Mouse (Mus musculus) urinary bladder, adult 18-20 months (tissue): ENCODE data around the gene Heca.
A peak's percentile ranks its signal among the peaks of the same experiment; 100 is the strongest.
"Not testable (repeated sequence)": the region's sequence is repeated elsewhere in the genome, so short reads cannot be mapped to it uniquely, and the experiment has no call there.

Source experiments
- DNase-seq, 2 experiments: peaks; one replicate each; pipeline ENCODE4 v3.0.0; 2022; ENCODE audit warnings: low spot score in 2 of 2, mixed read lengths in 2 of 2

Gene Heca

DNA sequence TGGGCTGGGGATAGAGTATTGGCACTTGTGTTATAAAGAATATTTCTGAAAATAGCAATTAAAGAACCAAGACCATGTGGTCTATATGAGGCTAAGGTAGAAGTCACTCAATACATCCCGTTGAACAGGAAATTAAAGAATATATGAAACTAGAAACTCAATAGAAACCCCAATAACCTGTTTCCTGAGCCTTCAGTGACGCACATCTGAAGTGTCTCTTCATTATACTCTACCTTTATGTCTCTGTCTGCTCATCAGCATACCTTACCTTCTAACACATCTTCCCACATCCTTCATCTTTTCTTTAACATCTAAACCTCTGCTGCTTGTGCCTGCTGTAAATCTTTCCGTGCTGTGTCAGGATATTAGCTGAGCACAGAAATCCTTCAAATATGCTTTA lies 67.8 kb downstream of the Heca start:
- DNase-seq, result no peak

DNA sequence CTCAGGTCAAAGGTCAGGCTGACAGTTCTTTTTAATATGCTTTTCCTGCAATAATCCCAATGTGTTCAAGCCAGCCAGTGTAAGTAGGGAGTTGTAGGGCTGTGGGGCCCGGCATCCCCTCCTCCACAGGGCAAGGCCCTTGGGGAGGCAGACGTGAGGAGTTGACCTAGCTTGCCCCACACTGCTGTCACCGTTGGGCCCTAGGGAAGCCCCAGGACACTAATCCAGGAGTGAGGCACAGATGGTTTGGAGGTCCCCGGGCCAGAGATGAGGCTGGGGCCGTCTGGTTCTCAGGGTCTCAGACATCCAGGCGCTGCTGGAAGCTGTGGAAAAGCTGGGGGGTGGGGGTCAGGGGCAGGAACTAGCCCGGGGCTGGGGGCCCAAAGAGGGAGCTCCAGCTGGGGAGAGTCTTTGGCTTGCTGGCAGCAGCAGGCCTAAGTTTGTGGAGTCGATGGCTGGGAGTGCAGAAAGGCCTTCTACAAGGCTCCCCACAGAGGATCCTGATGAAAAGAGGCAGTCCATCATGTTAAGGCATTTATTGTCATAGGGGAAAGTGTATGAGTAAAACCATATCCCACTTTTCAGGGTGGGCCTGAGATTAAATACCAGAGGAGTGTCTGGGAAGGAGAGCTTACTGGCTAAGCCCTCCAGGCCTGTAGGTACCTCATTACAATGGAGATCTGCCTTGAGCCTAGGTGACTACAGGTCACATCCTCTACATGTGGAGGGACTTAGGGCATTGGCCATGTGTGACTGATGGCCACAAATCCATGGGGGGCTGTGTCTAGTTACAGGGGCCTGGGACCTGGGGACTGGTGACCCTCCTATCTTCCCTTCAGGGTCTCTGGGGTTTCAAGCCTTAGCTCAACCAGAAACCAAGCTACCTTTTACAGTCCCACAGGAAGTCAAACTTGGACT lies 69.6 kb downstream of the Heca start:
- DNase-seq, result no peak

DNA sequence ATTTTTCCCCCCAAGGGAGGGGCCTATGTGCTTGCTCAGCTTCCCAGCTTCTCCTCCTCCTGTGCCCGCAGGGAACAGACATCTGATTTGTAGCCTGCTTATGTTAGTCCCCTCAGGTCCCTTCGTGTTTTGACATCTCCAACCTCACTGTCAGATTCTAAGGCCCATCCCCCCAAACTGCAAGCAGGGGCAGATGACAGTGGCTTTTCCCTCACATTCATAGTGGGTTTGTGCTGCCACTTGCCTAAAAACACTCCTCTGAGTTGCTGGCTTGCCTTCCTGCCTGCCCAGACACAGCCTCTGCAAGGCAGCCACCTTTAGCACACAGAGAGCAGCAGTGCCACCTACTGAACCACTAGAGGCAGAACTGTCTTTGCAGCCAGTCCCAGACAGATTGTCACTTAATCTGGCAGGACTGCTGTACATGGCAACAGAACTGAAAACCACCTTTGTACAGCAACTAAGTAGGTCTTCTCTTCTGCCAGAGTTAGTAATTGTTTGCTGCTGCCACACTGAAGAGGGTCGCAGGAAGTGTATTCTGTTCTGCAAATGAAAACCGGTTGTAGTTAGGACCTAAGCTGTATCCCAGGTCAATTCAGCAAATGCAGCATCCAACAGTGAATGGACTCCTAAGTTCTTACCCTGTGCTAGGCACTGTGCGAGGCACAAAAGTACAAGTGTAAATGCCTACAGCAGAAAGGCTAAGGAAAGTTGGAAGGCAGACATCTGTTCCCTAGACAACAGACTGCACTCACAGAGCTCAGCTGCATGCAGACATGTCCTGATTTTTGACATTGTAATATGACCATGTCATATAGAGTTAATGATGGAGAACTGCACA lies 77.8 kb downstream of the Heca start:
- DNase-seq, result peak; percentile 29 to 50

DNA sequence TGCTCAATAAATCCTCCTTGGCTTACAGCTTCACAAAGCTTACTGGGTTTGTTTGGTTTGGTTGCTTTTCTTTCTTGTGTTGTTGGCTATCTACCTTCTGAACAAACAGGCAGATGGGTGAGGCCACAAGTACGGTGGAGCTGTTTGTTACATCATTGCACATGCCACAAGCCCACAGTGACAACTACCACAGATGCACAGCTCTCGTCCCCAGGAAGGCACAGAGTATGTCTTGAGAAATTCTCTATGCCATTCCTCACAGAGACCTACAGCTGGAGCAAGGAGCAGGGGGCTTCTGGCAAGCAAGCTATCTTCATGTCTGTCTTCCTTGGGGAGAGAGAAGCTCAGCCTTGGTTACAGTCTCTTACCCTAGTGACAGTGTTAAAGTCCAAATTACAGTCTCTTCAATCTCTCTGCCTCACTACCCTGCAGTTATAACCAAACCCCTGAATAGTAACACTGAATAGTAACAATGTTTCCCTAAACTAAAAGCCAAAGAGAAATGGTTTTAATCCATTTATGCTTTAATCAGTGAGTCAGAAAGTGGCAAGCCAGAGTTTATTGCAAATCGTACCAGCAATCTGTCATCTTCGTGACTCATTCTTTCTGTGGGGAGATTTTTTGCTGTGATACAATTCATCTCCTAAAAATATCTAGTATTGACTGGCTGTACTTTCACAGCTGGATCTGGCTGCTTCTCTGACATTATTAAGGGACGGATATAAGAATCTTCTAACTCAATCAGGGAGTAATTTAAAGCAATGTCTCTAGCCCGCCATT lies 87.0 kb downstream of the Heca start:
- no peak for DNase-seq

DNA sequence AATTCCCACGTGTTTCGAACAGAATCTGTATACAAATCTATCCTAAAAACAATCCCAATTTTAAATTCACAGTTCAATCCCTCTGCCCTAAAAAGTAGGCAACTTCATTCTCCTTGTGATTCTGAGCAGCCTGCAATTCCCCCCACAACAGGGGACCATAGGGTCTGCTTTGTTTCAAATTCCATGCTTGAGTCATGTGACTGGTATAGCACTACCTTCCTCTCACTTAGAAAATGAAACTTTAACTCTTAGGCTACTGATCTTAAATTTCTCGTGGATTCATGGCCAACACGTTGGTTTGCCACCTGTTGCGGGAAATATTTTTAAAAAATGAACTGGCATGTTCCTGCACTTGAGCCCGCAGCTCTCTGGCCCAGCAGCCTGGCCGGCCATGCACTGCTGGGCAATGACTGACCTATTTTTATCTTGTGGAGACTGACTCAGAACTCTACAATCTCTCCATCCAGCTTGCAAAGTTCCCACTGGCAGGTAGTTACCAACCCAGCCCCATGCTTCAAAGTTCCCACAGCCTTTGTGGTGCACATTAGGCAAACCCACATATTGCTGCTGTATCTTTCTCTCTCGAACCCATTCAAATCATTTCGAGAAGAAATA lies 90.1 kb downstream of the Heca start:
- no peak for DNase-seq

DNA sequence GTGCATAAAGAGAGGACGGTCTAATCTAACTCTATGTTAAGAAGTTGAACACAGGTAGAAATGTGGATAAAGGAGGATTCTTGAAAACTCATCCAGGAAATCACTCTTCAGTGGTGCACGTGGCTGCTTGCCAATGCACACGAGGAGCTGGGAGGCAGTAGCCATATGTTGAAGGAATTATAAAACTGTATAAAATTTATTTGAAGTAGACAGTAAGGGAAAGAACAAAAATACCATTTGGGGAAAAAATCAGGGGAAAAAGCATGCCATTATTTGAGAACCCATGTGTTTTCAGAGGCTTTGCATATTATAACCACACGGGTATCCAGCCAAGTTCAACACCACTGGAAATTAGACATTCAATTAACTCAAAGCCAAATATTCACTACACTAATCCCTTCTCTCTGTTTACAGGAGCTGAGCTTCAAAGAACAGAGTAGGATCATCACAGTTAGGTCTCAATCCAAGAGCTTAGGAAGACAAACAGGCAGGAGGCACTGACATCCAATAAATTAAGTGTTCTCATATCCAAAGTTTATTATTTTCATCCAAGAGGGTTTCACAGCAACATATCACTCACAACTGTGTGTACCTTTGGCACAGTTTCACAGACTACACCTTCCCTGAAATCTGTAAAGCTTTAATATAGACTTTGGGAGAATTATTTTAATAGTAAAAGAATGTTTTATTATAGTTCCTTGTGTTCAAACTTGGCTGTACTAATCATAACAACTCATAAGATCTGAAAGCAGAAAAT lies 102.9 kb downstream of the Heca start:
- no peak for DNase-seq

DNA sequence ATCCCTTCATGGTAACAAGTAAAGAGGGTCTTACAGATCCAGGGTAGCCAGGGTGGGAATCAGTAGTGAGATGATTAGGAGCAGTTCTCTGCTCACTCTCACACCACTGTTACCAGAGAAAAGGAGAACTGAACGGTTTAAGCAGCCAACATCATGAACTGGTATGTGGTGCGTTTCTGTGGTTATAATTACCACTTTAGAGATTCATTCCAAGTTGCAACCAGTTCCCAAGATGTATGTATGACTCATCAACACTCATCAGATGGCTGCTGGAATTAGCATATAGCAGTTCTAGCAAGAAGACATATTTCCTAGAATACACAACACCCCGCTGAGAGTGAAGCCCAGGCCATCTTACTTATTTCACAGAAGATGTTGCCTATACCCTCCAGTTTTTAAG lies 105.8 kb downstream of the Heca start:
- no peak for DNase-seq

DNA sequence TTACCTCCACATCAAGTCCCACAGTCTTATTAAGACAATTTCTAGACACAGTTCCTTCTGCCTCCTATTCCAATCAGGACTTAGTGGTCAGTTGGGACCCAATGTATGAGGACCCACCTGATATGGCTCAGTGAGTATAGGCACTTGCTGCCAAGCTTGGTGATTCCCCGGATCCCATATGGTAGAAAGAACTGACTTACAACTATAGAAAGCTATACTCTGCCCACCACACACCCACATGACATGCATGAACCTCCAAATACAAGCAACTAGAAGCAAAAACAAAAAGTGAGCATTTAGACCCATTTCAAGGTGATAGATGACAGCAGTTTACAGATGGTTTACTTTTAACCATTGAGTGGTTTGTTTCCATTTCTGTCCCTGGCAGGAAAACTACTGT lies 111.6 kb downstream of the Heca start:
- DNase-seq, result no peak

DNA sequence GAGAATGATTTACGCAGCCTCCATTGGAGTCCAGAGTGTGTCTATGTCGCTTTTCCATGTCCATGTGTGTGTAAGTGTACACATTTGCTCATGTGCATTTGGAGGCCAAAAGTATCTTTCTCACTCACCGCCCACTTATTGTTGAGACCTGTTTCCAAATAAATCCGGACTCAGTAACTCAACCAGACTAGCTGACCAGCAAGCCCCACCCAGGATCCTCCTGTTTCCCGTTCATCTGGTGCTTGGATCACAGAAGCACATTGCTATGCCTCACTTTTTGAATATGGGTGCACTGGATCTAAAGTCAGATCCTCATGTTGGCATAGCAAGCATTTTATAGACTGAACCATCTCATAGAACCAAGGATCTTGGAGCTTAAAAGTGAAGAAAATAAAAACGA lies 112.8 kb downstream of the Heca start:
- no peak for DNase-seq

DNA sequence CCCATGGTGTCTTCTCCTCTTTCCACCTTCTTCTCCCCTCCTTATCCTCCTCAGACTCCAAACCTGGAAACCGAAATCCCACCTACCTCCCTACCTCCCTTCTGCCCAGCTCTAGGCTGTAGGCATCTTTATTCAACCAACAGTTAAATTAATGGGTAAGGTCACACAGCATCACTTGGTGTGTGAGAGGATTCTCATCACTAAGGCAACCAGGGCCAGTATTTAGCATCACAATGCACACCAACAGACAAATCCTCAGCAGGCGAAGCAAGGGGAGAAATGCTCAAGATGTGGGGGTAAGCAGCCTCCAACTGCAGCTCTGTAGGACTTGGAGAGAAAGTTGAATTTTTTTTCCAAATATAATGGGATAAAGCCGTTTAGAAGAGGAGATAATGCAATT lies 116.8 kb downstream of the Heca start:
- no peak for DNase-seq

DNA sequence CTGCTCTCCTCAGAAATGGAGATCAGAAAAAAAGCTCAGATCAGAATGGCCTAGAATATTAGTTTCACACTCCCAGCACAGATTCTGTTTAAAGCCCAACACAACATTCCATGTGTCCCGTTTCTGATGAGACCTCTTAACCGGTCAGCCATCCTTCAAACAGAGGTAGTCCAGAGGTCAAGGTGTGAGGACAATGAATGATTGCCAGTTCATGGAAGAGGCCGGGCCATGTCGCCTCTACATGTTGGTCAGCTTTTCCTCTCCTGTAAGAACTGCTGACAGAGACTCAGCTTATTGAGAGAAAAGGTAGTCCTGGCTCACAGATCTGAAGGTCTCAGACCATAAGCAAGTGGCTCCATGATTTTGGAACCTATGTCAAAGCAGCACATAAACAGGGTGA lies 118.7 kb downstream of the Heca start:
- no peak for DNase-seq

DNA sequence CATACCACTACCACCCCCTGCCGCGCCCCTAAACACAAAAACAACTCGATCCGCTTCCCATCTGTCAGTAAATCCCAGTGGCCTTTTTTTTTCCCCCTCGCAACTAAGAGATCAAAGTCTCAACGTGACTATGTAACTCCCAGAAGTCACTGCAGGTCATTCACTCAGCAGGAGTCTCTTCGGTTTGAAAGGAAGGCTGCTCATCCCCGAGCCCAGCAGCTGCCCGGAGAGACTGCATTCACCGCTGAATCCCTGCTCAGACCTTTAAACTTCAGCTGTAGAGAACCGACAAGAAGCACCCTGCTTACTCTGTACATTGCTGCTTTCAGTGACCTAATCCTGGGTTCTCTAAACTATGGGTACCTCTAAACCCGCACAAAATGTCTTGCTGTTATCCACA lies 120.5 kb downstream of the Heca start:
- no peak for DNase-seq

DNA sequence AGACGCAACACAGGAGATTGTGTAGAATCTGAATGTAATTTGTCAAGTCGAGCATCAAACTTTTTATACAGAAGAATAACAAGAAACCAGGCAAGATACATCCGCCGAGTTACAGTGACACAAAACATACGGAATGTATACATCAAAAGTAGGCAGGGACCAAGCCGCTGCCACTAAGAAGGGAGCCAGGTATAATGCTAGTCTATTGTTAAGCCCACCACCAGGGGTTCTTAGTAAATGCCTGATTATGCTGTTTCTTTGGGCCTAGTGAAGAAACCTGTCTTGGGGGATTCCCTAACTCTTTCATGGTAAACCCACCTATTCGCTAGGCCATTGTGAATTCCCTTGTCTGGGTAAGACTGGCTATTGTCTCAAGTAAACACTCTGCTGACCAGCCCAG lies 127.4 kb downstream of the Heca start:
- DNase-seq, result not testable (repeated sequence)
